Mouse (Mus musculus) cortical plate, adult 2 months (tissue): ENCODE measurements around the gene Sbf2. TPM values are rescaled to one million over a fixed set of nuclear protein-coding genes. Genes with fewer than 3 reads are reported as not detected.

ENCODE experiments used
- H3K27ac ChIP-seq: fragments of 200-500 bp; 2 replicates; pipeline ENCODE4 v1.5.1; 2012; ENCODE audit warnings: low read length, control low read depth, inconsistent platforms; ENCODE audit not compliant: insufficient read depth
- H3K4me1 ChIP-seq: fragments of 200-500 bp; 2 replicates; pipeline ENCODE4 v1.6.1; 2011; ENCODE audit warnings: low read length; ENCODE audit not compliant: control insufficient read depth, insufficient read depth
- H3K4me3 ChIP-seq: fragments of 200-500 bp; 2 replicates; pipeline ENCODE4 v1.5.1; 2011; ENCODE audit warnings: mild to moderate bottlenecking, low read length, control low read depth; ENCODE audit not compliant: insufficient read depth
- CTCF ChIP-seq: fragments of 200-500 bp; IDR thresholded peaks from 2 replicates; pipeline ENCODE4 v1.5.1; 2011; ENCODE audit warnings: mild to moderate bottlenecking, control low read depth, low read length; ENCODE audit not compliant: insufficient read depth; ENCODE audit errors: extremely low read depth
- POLR2A ChIP-seq: fragments of 200-500 bp; IDR thresholded peaks from 2 replicates; pipeline ENCODE4 v1.6.1; 2011; ENCODE audit warnings: mild to moderate bottlenecking, low read length, control low read depth; ENCODE audit not compliant: insufficient read depth; ENCODE audit errors: extremely low read depth
- polyA plus RNA-seq: library from polyadenylated mRNA; depleted of rRNA; stranded (reverse); fragments of >200 nt; gene quantifications from 2 replicates; pipeline ENCODE4 v1.2.3, GENCODE M21; 2012

Sbf2 gene
- polyA plus RNA-seq, 1 experiment, result 32.8 TPM

DNA sequence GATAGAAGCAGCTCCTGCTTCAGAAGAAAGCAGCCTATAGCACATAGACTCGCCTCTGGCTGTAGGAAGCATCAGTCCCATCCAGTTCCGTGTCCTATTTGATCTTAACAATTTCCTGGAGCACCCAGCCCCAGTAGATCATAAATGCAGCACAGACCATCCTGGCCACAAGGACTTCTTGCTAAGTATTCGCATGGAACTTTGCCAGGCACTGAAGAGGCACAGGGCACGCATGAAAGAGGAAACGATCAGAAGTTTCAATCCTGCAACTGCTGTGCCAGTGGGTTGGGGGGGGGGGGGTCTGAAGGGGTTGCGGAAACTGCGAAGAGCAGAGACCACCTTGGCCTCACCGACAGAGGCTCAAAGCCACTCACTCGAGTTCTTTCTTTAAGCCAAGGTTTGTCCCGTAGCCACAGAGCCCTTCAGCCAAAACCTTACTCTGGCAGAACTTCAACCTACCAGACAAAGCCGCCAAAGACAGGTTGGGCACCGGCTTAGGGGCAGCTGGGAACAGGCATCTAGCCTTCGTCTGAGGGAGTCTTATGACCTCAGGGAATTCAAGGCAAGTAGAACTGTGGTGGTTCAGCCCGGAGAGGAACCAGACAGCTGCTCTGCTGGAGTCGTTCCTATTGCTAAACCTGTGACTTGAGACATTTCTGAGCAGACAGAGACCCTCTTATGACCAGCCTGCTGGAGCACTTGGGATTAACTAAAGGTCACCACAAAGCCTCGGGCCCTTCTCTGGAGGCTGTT is 16.6 kb upstream of the Sbf2 start:
- TF ChIP-seq CTCF (no peak), POLR2A (no peak)
- Histone ChIP-seq H3K4me1 (0 out of 2 replicates have a peak, but pooled peaks cover under 1% of the 10 kb centered on the region), H3K27ac (no peak overlapping the region), H3K4me3 (no peak overlapping the region)

DNA sequence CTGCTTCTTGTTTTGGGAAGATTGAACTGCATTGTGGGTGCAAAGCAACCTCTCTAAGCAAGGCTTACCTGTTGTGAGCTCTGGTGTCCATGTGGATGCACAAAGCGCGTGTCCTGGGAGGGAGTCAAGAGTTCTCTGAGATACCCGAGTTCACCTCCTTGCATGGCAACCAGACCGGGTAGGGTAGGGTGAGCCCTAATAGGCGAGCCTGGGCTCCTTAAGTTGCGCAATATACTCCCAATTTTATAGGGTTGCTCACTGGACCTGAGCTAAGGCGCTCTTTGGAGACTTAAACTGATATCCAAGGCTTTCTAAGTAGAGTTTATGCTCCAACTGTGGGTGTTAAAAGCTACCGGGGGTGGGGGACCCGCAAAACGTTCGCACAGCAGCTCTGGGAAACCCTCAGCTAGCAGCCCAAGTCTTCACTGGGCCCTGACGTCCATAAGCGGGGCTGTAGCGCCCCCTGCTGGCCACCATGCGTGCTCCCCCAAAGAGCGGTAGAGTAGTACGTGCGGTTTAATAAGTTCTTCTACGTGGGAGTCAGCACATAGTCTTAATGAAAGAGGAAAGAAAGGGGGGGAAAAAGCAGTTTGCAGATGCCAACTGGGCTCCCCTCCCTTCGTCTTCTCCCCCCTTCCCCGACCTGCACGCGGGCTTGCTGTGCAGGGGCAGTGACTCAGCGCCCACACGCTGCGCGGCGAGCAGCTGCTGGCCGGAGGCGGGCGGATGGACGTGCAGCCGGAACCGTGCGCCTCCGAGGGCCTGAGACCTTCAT is 15.4 kb upstream of the Sbf2 start:
- no peak for TF ChIP-seq POLR2A
- TF ChIP-seq CTCF, result peak; percentile 91
- 0 out of 2 replicates have a peak, but pooled peaks cover 1% of the 10 kb centered on the region for H3K4me1 ChIP-seq
- H3K4me3 ChIP-seq, result peak overlapping the region; percentile 53
- H3K27ac ChIP-seq, result no peak overlapping the region

DNA sequence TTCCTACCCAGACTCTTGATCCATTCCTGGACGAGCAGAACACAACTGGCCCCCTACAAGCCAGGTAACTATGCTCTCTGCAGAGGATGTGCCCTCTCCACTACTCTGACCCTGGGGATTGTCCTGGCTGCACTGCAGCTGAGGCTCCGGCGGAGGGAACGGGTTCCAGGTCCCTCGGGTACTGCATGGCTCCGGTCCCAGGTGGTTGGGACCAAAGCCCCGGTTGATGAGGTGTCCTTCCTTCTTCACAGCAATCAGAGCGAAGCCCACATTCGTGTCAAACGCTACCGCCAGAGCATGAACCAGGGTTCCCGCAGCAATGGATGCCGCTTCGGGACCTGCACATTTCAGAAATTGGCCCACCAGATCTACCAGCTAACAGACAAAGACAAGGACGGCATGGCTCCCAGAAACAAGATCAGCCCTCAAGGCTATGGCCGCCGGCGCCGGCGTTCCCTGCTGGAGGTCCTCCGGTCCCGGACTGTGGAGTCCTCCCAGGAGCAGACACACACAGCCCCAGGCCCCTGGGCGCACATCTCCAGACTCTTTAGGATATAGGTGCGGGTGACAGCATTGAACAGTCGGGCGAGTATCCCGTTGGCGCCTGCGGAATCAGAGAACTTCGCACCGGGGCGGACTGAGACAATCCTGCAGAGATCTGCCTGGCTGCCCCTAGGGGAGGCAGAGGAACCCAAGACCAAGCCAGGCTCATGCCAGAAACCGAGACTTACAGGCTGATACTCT is 14.1 kb upstream of the Sbf2 start:
- H3K27ac ChIP-seq, result no peak overlapping the region
- no peak for TF ChIP-seq POLR2A
- TF ChIP-seq CTCF, result no peak
- H3K4me3 ChIP-seq, result peak overlapping the region; percentile 53
- H3K4me1 ChIP-seq, result 0 out of 2 replicates have a peak, but pooled peaks cover 1% of the 10 kb centered on the region

DNA sequence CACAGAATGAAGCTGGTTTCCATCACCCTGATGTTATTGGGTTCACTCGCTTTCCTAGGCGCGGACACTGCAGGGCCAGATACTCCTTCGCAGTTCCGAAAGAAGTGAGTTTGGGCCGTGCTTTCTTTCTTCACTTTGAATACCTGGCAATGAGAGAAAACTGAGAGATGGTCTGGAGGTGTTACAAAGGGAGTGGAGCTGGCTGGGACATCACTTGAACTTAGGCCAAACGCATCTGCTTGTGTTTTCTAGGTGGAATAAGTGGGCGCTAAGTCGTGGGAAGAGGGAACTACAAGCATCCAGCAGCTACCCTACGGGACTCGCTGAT is 13.5 kb upstream of the Sbf2 start:
- H3K4me3 ChIP-seq, result peak overlapping the region; percentile 53
- 0 out of 2 replicates have a peak, but pooled peaks cover 1% of the 10 kb centered on the region for H3K4me1 ChIP-seq
- no peak overlapping the region for H3K27ac ChIP-seq
- TF ChIP-seq POLR2A, result no peak
- no peak for TF ChIP-seq CTCF

DNA sequence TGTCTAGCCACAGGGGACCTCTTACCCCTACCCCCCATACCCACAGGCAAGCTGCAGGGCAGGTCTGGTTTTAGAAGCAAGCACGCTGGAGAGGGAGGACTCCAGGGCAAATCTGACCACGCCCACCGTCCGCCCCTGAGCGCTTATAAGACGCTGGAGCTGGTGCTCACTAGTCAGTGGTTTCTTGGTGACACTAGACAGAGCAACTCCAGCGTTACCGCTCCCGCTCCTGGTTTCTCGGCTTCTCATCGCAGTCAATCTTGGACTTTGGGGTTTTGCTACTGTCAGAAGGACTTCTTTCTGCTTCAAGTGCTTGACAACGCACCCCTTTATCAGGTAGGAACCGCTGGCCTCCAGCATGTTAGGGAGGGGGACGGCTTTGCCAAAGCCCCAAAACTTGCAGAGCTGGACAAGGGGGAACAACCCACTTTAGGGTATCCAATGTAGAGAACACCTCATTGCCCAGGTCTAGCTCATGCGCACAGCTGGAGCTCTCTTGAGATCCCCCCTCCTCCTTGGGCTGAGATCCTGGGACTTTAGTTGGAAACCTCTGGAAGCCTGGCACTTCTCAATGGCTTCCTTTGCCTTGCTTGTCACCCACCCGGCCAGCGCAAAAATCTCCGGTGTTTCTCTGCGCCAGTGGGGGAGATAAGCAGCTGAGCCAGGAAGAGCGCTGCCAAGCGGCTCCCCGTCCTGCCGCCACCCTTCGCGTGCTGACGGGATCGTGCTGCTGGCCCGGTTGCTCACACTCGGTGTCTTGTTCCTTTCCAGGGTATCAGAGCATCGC is 13.0 kb upstream of the Sbf2 start, which contains the start of gene Adm:
Gene Adm, plus strand, starts transcription at position 176 of the 787 bp plus-strand sequence.
- peak within 1 kb of the TSS; percentile 53 for H3K4me3 ChIP-seq
- no peak within 1 kb of the TSS for H3K27ac ChIP-seq
- no peak for TF ChIP-seq CTCF
- peak; percentile 89 for TF ChIP-seq POLR2A
- 0 out of 2 replicates have a peak, but pooled peaks cover 1% of the 10 kb centered on the region for H3K4me1 ChIP-seq

DNA sequence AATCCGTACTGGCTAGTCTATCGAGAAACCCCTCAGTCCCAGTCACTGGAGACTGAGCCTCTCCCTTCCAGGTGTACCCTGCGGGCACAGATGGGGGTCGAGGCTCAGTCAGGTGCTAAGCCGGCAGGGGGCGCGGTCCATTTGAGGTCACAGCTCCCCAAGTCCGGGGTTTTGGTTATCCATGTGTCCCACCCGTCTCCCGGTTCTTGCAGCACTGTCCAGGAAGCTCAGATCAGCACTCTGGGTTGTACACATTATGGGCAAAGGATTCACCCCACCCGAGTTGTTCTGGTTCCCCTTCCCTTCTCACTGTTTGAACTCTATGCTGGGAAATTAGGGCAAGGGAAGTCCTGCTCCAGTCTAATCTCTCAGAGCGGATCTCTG is 12.4 kb upstream of the Sbf2 start:
- TF ChIP-seq POLR2A (no peak), CTCF (no peak)

DNA sequence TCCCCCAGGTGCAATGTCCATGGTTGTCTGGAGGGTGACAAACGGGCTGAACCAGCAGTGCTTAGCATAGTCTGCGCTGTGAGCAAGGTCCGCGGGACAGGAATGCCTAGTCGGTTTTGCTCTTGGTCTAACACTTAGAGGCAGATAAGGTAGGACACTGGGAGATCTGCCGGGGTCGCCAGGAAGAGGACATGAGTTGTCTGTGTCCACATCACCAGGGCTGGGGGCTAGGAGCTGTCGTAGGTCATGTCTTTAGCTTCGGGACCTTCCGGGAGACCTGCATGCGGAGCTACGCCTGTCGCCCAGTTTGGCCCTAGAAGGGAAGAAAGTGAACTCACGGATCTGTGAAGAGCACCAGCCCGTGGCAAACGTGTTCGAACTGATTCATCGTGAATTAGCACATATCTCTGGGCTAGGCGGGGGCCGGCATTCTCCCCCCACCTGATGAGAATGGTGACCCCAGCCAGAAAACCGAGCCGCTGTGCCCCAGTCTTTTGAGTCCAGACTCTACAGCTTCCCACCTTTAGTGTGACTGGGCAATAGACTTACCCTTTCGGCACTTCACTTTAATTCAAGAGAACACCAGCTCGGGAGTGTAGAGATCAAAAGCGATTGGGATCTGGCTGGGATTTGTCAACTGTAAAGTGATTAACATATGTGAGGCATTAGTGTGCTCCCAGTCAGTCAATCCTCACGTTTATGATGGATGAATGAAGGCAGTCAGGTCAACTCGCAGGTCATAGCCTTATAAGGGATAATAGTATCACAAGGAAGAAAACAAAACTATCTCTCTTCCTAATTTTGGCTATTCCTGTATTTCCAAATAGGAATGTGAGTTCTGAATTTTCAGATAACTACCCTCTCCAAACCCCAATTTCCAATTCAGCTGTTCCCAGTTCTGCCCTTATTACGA is 11.7 kb upstream of the Sbf2 start:
- no peak overlapping the region for H3K4me3 ChIP-seq
- no peak overlapping the region for H3K27ac ChIP-seq
- 0 out of 2 replicates have a peak, but pooled peaks cover 1% of the 10 kb centered on the region for H3K4me1 ChIP-seq
- no peak for TF ChIP-seq POLR2A
- no peak for TF ChIP-seq CTCF

More for the DNA sequence above, 12.4 kb upstream of the Sbf2 start:
- no peak overlapping the region for H3K27ac ChIP-seq
- peak overlapping the region; percentile 53 for H3K4me3 ChIP-seq
- H3K4me1 ChIP-seq, result 0 out of 2 replicates have a peak, but pooled peaks cover 1% of the 10 kb centered on the region

DNA sequence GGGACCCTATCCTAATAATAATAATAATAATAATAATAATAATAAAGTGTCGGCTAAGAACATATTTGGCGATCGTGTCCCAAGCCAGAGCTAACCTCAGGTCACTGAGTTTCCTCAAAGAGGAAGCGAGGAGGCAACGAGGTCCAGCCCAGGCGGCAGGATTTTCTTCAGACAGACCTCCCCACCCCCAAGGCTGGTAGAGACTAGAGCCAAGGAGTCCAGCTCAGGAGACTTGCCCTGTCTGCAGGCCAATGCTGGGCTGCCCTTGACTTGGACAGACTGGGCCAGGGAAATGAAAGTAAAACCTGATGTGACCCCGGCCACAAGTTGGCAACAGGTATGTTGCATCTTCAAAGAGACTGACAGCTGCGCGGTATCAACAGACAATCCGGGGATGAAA is 10.8 kb upstream of the Sbf2 start:
- Histone ChIP-seq H3K27ac (no peak overlapping the region), H3K4me1 (0 out of 2 replicates have a peak, but pooled peaks cover 1% of the 10 kb centered on the region), H3K4me3 (no peak overlapping the region)
- TF ChIP-seq CTCF (no peak), POLR2A (no peak)
